Mouse (Mus musculus) stomach, postnatal 0 days (tissue): Measurements from ENCODE around the gene Gm47969.

Experiments used
- CTCF ChIP-seq: IDR thresholded peaks from 2 replicates; pipeline ENCODE4 v1.5.1; 2016; ENCODE audit warnings: antibody characterized with exemption, low read depth, mild to moderate bottlenecking, moderate library complexity
- EP300 ChIP-seq: optimal IDR thresholded peaks from 2 replicates; pipeline ENCODE3; 2016; ENCODE audit warnings: antibody characterized with exemption

GRCm38 (mm10) chr1:83067205-83067604, 22.5 kb downstream of the Gm47969 start:
- TF ChIP-seq CTCF: no peak
- TF ChIP-seq EP300: no peak
